Mouse (Mus musculus) thymus, postnatal 10 days (tissue): ENCODE data around the gene Ccr1l1.

Source experiments
- DNase-seq, 2 experiments: peaks; one replicate each; pipeline ENCODE4 v3.0.0; 2021; ENCODE audit warnings: low spot score in 2 of 2

Gene Ccr1l1

GRCm38 (mm10) chr9:123928759-123929246 lies 49.4 kb downstream of the Ccr1l1 start:
- peak; percentile 63 to 70 for DNase-seq

- peak; percentile 52 to 54 for DNase-seq
Measured at GRCm38 (mm10) chr9:123928118-123928758, 50.0 kb downstream of the Ccr1l1 start.

- peak; percentile 14 to 27 for DNase-seq
Measured at GRCm38 (mm10) chr9:123927281-123927960, 50.8 kb downstream of the Ccr1l1 start.
